Mouse (Mus musculus) ZHBTc4 (cell line): ENCODE results near the gene 2900092C05Rik.

Source experiments
- DNase-seq: peaks from one replicate; pipeline ENCODE4 v3.0.0-alpha.2; 2011; ENCODE audit warnings: low read depth, low spot score

Gene 2900092C05Rik

GRCm38 (mm10) chr7:12512217-12512616, at the start of gene 2900092C05Rik:
TSS of gene 2900092C05Rik (plus strand) at chr7:12512517.
- DNase-seq, result peak; percentile 7

- DNase-seq, result peak; percentile 94
Measured at GRCm38 (mm10) chr7:12478158-12479008, 33.9 kb upstream of the 2900092C05Rik start, which contains the start of gene Zfp606. TSS of gene Zfp606 (plus strand) at chr7:12478293.

- DNase-seq, result no peak
Measured at GRCm38 (mm10) chr7:12479009-12479346, 33.3 kb upstream of the 2900092C05Rik start.

- DNase-seq, result peak; percentile 28
Measured at GRCm38 (mm10) chr7:12479525-12479924, 32.8 kb upstream of the 2900092C05Rik start.

GRCm38 (mm10) chr7:12483771-12484170, 28.5 kb upstream of the 2900092C05Rik start:
- DNase-seq, result no peak

- DNase-seq, result peak; percentile 70
Measured at GRCm38 (mm10) chr7:12485956-12486355, 26.4 kb upstream of the 2900092C05Rik start.

GRCm38 (mm10) chr7:12486691-12487090, 25.6 kb upstream of the 2900092C05Rik start:
- no peak for DNase-seq

- DNase-seq, result no peak
Measured at GRCm38 (mm10) chr7:12510913-12511312, 1.4 kb upstream of the 2900092C05Rik start.
